7 mouse cellular contexts compared by ENCODE assay signal in genomic region chr5:136566001-136566811, GRCm38 (mm10). TPM values are rescaled to one million over a fixed set of nuclear protein-coding genes. Genes with fewer than 3 reads are reported as not detected.
DNase-seq lines count a peak whose midpoint lies in the region; ATAC-seq and TF ChIP-seq lines count a peak whose summit lies in the region.

No protein-coding gene starts in this region.

- H3K36me3 ChIP-seq in embryonic facial prominence, embryonic 12.5 days = no peaks in the 10 kb centered on the region
- H3K36me3 ChIP-seq in limb, embryonic 14.5 days (ENCODE audit: control insufficient read depth, insufficient read depth, low read length) = no peaks in the 10 kb centered on the region
- no peaks in the 10 kb centered on the region for H3K36me3 ChIP-seq in midbrain, embryonic 13.5 days

- peak overlapping the region; percentile 84 for H3K9ac ChIP-seq in embryonic facial prominence, embryonic 12.5 days
- H3K9ac ChIP-seq in limb, embryonic 14.5 days (ENCODE audit: low read depth, low read length, severe bottlenecking) = peak overlapping the region; percentile 88
- H3K9ac ChIP-seq in midbrain, embryonic 13.5 days (replicated peaks) = peak overlapping the region; percentile 94

- TF ChIP-seq POLR2A in limb, embryonic 14.5 days (IDR thresholded peaks at IDR 0.05; ENCODE audit: borderline replicate concordance, extremely low read depth, insufficient read depth, insufficient read length) = no peak

- WGBS in embryonic facial prominence, embryonic 12.5 days = under 1% methylated on average over 70 of the region's 79 CpGs
- WGBS in limb, embryonic 14.5 days = under 1% methylated on average over 44 of the region's 79 CpGs
- under 1% methylated on average over 74 of the region's 79 CpGs for whole genome bisulfite sequencing in midbrain, embryonic 13.5 days

- H3K27ac ChIP-seq in embryonic facial prominence, embryonic 12.5 days = peak overlapping the region; percentile 91
- peak overlapping the region; percentile 81 for H3K27ac ChIP-seq in limb, embryonic 14.5 days (replicated peaks; ENCODE audit: low read depth, low read length)
- H3K27ac ChIP-seq in midbrain, embryonic 13.5 days = peak overlapping the region; percentile 97

- H3K4me2 ChIP-seq in embryonic facial prominence, embryonic 12.5 days (replicated peaks) = peak overlapping the region; percentile 97
- H3K4me2 ChIP-seq in limb, embryonic 14.5 days (replicated peaks; ENCODE audit: low read depth, low read length, severe bottlenecking) = peak overlapping the region; percentile 99
- peak overlapping the region; percentile 87 for H3K4me2 ChIP-seq in midbrain, embryonic 13.5 days (replicated peaks)

- no peaks in the 10 kb centered on the region for H3K9me3 ChIP-seq in embryonic facial prominence, embryonic 12.5 days
- H3K9me3 ChIP-seq in limb, embryonic 14.5 days (ENCODE audit: control insufficient read depth, low read length) = no peaks in the 10 kb centered on the region
- no peaks in the 10 kb centered on the region for H3K9me3 ChIP-seq in midbrain, embryonic 13.5 days

- ATAC-seq in embryonic facial prominence, embryonic 12.5 days (ENCODE audit: insufficient number of reproducible peaks, insufficient read depth, low FRiP score, low TSS enrichment) = peak; percentile 19; the same call in 1 of the 2 replicates
- ATAC-seq in limb, embryonic 14.5 days (ENCODE audit: low FRiP score, low read depth) = 0 out of 2 replicates have a peak, but pooled peaks have one; percentile 14
- ATAC-seq in midbrain, embryonic 13.5 days = peak; percentile 49

- H3K27me3 ChIP-seq in embryonic facial prominence, embryonic 12.5 days = peaks cover 26% of the 10 kb centered on the region
- H3K27me3 ChIP-seq in limb, embryonic 14.5 days (ENCODE audit: control insufficient read depth, insufficient read depth, low read length) = peaks cover 36% of the 10 kb centered on the region
- peaks cover 31% of the 10 kb centered on the region for H3K27me3 ChIP-seq in midbrain, embryonic 13.5 days

- H3K4me3 ChIP-seq in embryonic facial prominence, embryonic 12.5 days = peak overlapping the region; percentile 73
- H3K4me3 ChIP-seq in limb, embryonic 14.5 days (replicated peaks; ENCODE audit: low read length) = peak overlapping the region; percentile 93
- H3K4me3 ChIP-seq in midbrain, embryonic 13.5 days (replicated peaks) = peak overlapping the region; percentile 98

- H3K4me1 ChIP-seq in embryonic facial prominence, embryonic 12.5 days = peaks cover 36% of the 10 kb centered on the region
- peaks cover 22% of the 10 kb centered on the region for H3K4me1 ChIP-seq in limb, embryonic 14.5 days (ENCODE audit: control insufficient read depth, insufficient read depth, low read length)
- H3K4me1 ChIP-seq in midbrain, embryonic 13.5 days (replicated peaks) = peaks cover 50% of the 10 kb centered on the region

- peak; percentile 79 for DNase-seq in adrenal gland, postnatal 14 days
- DNase-seq in heart, adult 18-20 months = peak; percentile 71 to 74
- DNase-seq in kidney, adult 11 months = peak; percentile 56
- DNase-seq in limb, embryonic 14.5 days (ENCODE audit: low spot score) = peak; percentile 16
- DNase-seq in spleen, adult 12 weeks (ENCODE audit: low spot score) = peak; percentile 53

RNA-seq across cellular contexts. Expression of gene Cux1, which starts 1.1 kb away (rescaled TPM):
- total RNA-seq in adrenal gland, postnatal 14 days (2021) = 83.1 and 95.0 TPM in 2 replicates
- polyA plus RNA-seq in embryonic facial prominence, embryonic 12.5 days (2016; fragmentation: Nextera tagmentation; extraction: Ambion mirVana) = 79.8 and 81.1 TPM in 2 replicates
- total RNA-seq in heart, adult 18-20 months (2021) = 10 to 100 TPM; 78.7 to 87.5 TPM
- polyA plus RNA-seq in limb, embryonic 14.5 days (2012; rRNA removed) = 39.0 and 42.1 TPM in 2 replicates
- 64.3 and 77.8 TPM in 2 replicates for polyA plus RNA-seq in limb, embryonic 14.5 days (2014; fragmentation: Nextera tagmentation; extraction: Ambion mirVana)
- 126 TPM in 2 replicates for polyA plus RNA-seq in midbrain, embryonic 13.5 days (2015; fragmentation: Nextera tagmentation; extraction: Ambion mirVana)

Comparison
In these comparisons a context has a peak if more than half of its experiments do, and no peak if none do; other contexts are left out.
1. Peak in every context shown above with its lines: DNase-seq, ATAC-seq, H3K4me3 ChIP-seq and H3K27ac ChIP-seq.
2. DNase-seq: peak in every context shown above with its lines; median percentile 79 in adrenal gland, postnatal 14 days; 72 in heart, adult 18-20 months; 56 in kidney, adult 11 months; 53 in spleen, adult 12 weeks; 16 in limb, embryonic 14.5 days.